Mouse (Mus musculus) CH12.LX (cell line): ENCODE results near the gene Rnf183. TPM values are rescaled to one million over a fixed set of nuclear protein-coding genes. Genes with fewer than 3 reads are reported as not detected.

Experiments used
- DNase-seq: peaks from one replicate; pipeline ENCODE4 v3.0.0-alpha.2; 2013; ENCODE audit errors: extremely low read depth
- H3K27ac ChIP-seq: 2 replicates; pipeline ENCODE4 v1.5.1; 2012; ENCODE audit warnings: low read depth, mild to moderate bottlenecking, control low read depth, moderate library complexity; ENCODE audit not compliant: insufficient read depth
- H3K27me3 ChIP-seq: replicated peaks from 2 replicates; pipeline ENCODE3; 2012; ENCODE audit warnings: inconsistent platforms
- H3K36me3 ChIP-seq, 2 experiments: replicated peaks in 1 of 2; 2 replicates each; pipeline versions ENCODE3 to v1.6.1; 2012; ENCODE audit warnings: inconsistent platforms in 1 of 2, low read length in 1 of 2, mild to moderate bottlenecking in 1 of 2, mixed read lengths in 1 of 2, moderate library complexity in 1 of 2; ENCODE audit not compliant: control insufficient read depth in 1 of 2, insufficient read depth in 1 of 2
- H3K4me1 ChIP-seq, 2 experiments: 2 replicates each; pipeline ENCODE4 v1.6.1; 2012; ENCODE audit warnings: inconsistent platforms in 1 of 2, moderate library complexity in 1 of 2; ENCODE audit not compliant: insufficient read depth in 2 of 2, control insufficient read depth in 1 of 2
- H3K4me2 ChIP-seq: 2 replicates; pipeline ENCODE4 v1.6.1; 2012; ENCODE audit warnings: low read depth, mild to moderate bottlenecking, control low read depth; ENCODE audit not compliant: poor library complexity, insufficient read depth, severe bottlenecking
- H3K4me3 ChIP-seq, 3 experiments: fragments of 150-350 bp in 1 of 3; sonication (generic) in 1 of 3; replicated peaks in 1 of 3; 2 replicates each; pipeline versions ENCODE3 to v1.5.1; 2011 to 2012; ENCODE audit warnings: low read depth in 2 of 3, low read length in 2 of 3, mild to moderate bottlenecking in 2 of 3, moderate library complexity in 2 of 3, control low read depth in 1 of 3, improper control_type of control experiment in 1 of 3, inconsistent platforms in 1 of 3, mixed read lengths in 1 of 3; ENCODE audit not compliant: poor library complexity in 1 of 3
- H3K79me2 ChIP-seq: replicated peaks from 2 replicates; pipeline ENCODE4 v1.6.1; 2012; ENCODE audit warnings: mild to moderate bottlenecking, moderate library complexity; ENCODE audit not compliant: control insufficient read depth, poor library complexity, insufficient read depth, severe bottlenecking; ENCODE audit errors: extremely low read depth
- H3K9ac ChIP-seq: 2 replicates; pipeline ENCODE4 v1.6.1; 2012; ENCODE audit warnings: low read depth, mild to moderate bottlenecking, control low read depth, moderate library complexity; ENCODE audit not compliant: insufficient read depth
- H3K9me3 ChIP-seq: replicated peaks from 2 replicates; pipeline ENCODE3; 2012; ENCODE audit warnings: low read length, inconsistent platforms, mixed read lengths
- CHD2 ChIP-seq: IDR thresholded peaks from 2 replicates; pipeline ENCODE4 v1.6.1; 2011; ENCODE audit warnings: low read length, improper control_type of control experiment
- CTCF ChIP-seq, 2 experiments: IDR thresholded peaks in 1 of 2; conservative IDR thresholded peaks in 1 of 2; 2 replicates each; pipeline ENCODE4 v1.5.1; 2011 to 2012; ENCODE audit warnings: low read depth in 2 of 2, low read length in 2 of 2, improper control_type of control experiment in 1 of 2, inconsistent platforms in 1 of 2, mild to moderate bottlenecking in 1 of 2, moderate library complexity in 1 of 2
- ETS1 ChIP-seq: conservative IDR thresholded peaks from 2 replicates; pipeline ENCODE4 v1.6.1; 2012; ENCODE audit warnings: low read depth, mild to moderate bottlenecking, inconsistent platforms, low read length, improper control_type of control experiment, moderate library complexity
- IRF4 ChIP-seq: IDR thresholded peaks from 2 replicates; pipeline ENCODE4 v1.6.1; 2014; ENCODE audit warnings: low read depth, mild to moderate bottlenecking, inconsistent platforms, low read length, improper control_type of control experiment
- JUND ChIP-seq: conservative IDR thresholded peaks from 2 replicates; pipeline ENCODE4 v1.6.1; 2011; ENCODE audit warnings: low read depth, low read length, improper control_type of control experiment
- KAT2A ChIP-seq: IDR thresholded peaks from 2 replicates; pipeline ENCODE4 v1.6.1; 2012; ENCODE audit warnings: low read length, improper control_type of control experiment, inconsistent platforms; ENCODE audit not compliant: insufficient replicate concordance
- MAFK ChIP-seq: IDR thresholded peaks from 2 replicates; pipeline ENCODE4 v1.6.1; 2011; ENCODE audit warnings: low read length, improper control_type of control experiment; ENCODE audit not compliant: insufficient replicate concordance
- MXI1 ChIP-seq: IDR thresholded peaks from 2 replicates; pipeline ENCODE4 v1.6.1; 2011; ENCODE audit warnings: mild to moderate bottlenecking, low read depth, low read length, improper control_type of control experiment
- PAX5 ChIP-seq: IDR thresholded peaks from 2 replicates; pipeline ENCODE4 v1.6.1; 2012; ENCODE audit warnings: low read length, inconsistent platforms, mixed read lengths
- RAD21 ChIP-seq: IDR thresholded peaks from 2 replicates; pipeline ENCODE4 v1.6.1; 2011; ENCODE audit warnings: low read depth, mild to moderate bottlenecking, low read length, improper control_type of control experiment, moderate library complexity
- RCOR1 ChIP-seq: conservative IDR thresholded peaks from 2 replicates; pipeline ENCODE4 v1.6.1; 2012; ENCODE audit warnings: low read depth, mild to moderate bottlenecking, inconsistent platforms, low read length, improper control_type of control experiment
- SIN3A ChIP-seq: IDR thresholded peaks from 2 replicates; pipeline ENCODE4 v1.6.1; 2012; ENCODE audit warnings: low read length, improper control_type of control experiment, inconsistent platforms
- SMC3 ChIP-seq: IDR thresholded peaks from 2 replicates; pipeline ENCODE4 v1.6.1; 2011; ENCODE audit warnings: low read depth, low read length, improper control_type of control experiment
- TCF12 ChIP-seq: IDR thresholded peaks from 2 replicates; pipeline ENCODE4 v1.6.1; 2014; ENCODE audit warnings: low read depth, mild to moderate bottlenecking, inconsistent platforms, low read length, improper control_type of control experiment
- UBTF ChIP-seq: IDR thresholded peaks from 2 replicates; pipeline ENCODE4 v1.6.1; 2012; ENCODE audit warnings: low read depth, mild to moderate bottlenecking, inconsistent platforms, low read length, improper control_type of control experiment, moderate library complexity
- USF1 ChIP-seq: IDR thresholded peaks from 2 replicates; pipeline ENCODE4 v1.6.1; 2014; ENCODE audit warnings: low read depth, mild to moderate bottlenecking, inconsistent platforms, low read length, improper control_type of control experiment
- ZKSCAN1 ChIP-seq: IDR thresholded peaks from 2 replicates; pipeline ENCODE4 v1.6.1; 2012; ENCODE audit warnings: low read depth, inconsistent platforms, low read length, improper control_type of control experiment, borderline replicate concordance
- ZNF384 ChIP-seq: IDR thresholded peaks from 2 replicates; pipeline ENCODE4 v1.6.1; 2012; ENCODE audit warnings: low read depth, low read length, improper control_type of control experiment, inconsistent platforms
- dilution Hi-C: fragments of 300-500 bp; cut with MboI; formaldehyde crosslinking; loops from 2 replicates; pipeline ENCODE4 v1.14.3; 2020; ENCODE audit warnings: low sequenced_read_pairs; ENCODE audit not compliant: extremely low pct_unique_long_range_greater_than_20kb, extremely low pct_ligation_motif_present
- in situ Hi-C: fragments of 300-500 bp; cut with MboI; formaldehyde crosslinking; loops from 3 replicates; pipeline ENCODE4 v1.14.3; 2019; ENCODE audit warnings: low sequenced_read_pairs, low pct_ligation_motif_present, low pct_unique_long_range_greater_than_20kb, mixed read lengths
- polyA plus RNA-seq: library from polyadenylated mRNA; unstranded; fragments of >175 nt; gene quantifications from 2 replicates; pipeline ENCODE4 v1.2.1, GENCODE M21; 2012; ENCODE audit warnings: low read depth; ENCODE audit not compliant: insufficient read length
- total RNA-seq, 2 experiments: library from RNA; depleted of rRNA; stranded (reverse); fragments of 300-350 nt in 1 of 2; fragments of >200 nt in 1 of 2; gene quantifications; 2 replicates each; pipeline ENCODE4 v1.2.3; 2012 to 2014

Rnf183 gene
- total and polyA plus RNA-seq, 3 experiments, result 4.0 to 4.4 (median 4.1) TPM

- in situ Hi-C loops, result loop anchor here (5.0 kb wide), 1 partner anchor 42 kb away; no protein-coding TSS in a partner anchor
- DNase-seq, result peak; percentile 51
- TF ChIP-seq SIN3A (no peak), RAD21 (peak; percentile 46), SMC3 (peak; percentile 79), CTCF (conservative IDR thresholded peaks at IDR 0.05 in 1 of 2, IDR thresholded peaks at IDR 0.05 in 1 of 2; ENCODE audit: low read depth in 2 of 2, low read length in 2 of 2) (peak; percentile 58 to 72)
- TF ChIP-seq, all 38 proteins: peak for 3
These were observed 19.9 kb upstream of the Rnf183 start for GRCm38 (mm10) chr4:62454995-62455394.

GRCm38 (mm10) chr4:62440986-62441385 lies 5.9 kb upstream of the Rnf183 start:
- TF ChIP-seq SIN3A, result no peak
- no peak for TF ChIP-seq IRF4
- no peak for TF ChIP-seq CHD2
- TF ChIP-seq ZNF384, result no peak
- TF ChIP-seq MXI1, result no peak
- TF ChIP-seq JUND, result no peak
- TF ChIP-seq KAT2A, result no peak
- no peak for TF ChIP-seq USF1
- TF ChIP-seq ZKSCAN1, result no peak
- H3K4me1 ChIP-seq, result peaks cover 0 to 12% of the 10 kb centered on the region in 2 experiments; a peak in 2 of 4 replicates
- H3K4me3 ChIP-seq, result no peak overlapping the region
- dilution Hi-C loops, result no loop called here
- DNase-seq, result no peak
- no peak overlapping the region for H3K27ac ChIP-seq
- peaks cover 3% of the 10 kb centered on the region for H3K9me3 ChIP-seq
- in situ Hi-C loops, result no loop called here
- no peaks in the 10 kb centered on the region for H3K36me3 ChIP-seq
- no peak overlapping the region for H3K4me2 ChIP-seq
- H3K9ac ChIP-seq, result no peak overlapping the region
- H3K79me2 ChIP-seq, result no peaks in the 10 kb centered on the region
- no peaks in the 10 kb centered on the region for H3K27me3 ChIP-seq

More at GRCm38 (mm10) chr4:62454995-62455394, 19.9 kb upstream of the Rnf183 start:
- H3K27ac ChIP-seq, result no peak overlapping the region
- dilution Hi-C loops, result no loop called here
- no peak overlapping the region for H3K4me2 ChIP-seq
- H3K9me3 ChIP-seq, result no peaks in the 10 kb centered on the region
- H3K36me3 ChIP-seq, result peaks cover 0 to 10% of the 10 kb centered on the region in 2 experiments
- no peaks in the 10 kb centered on the region for H3K79me2 ChIP-seq
- peaks cover 2 to 8% of the 10 kb centered on the region in 2 experiments for H3K4me1 ChIP-seq
- no peak overlapping the region for H3K9ac ChIP-seq
- H3K4me3 ChIP-seq, result no peak overlapping the region
- no peaks in the 10 kb centered on the region for H3K27me3 ChIP-seq

- TF ChIP-seq UBTF (no peak), SMC3 (no peak), ZKSCAN1 (no peak), PAX5 (no peak), RCOR1 (no peak), ETS1 (no peak), MAFK (no peak), IRF4 (no peak), TCF12 (no peak)
- H3K4me2 ChIP-seq, result no peak overlapping the region
- H3K27ac ChIP-seq, result no peak overlapping the region
- H3K4me1 ChIP-seq, result peaks cover 0 to 12% of the 10 kb centered on the region in 2 experiments; a peak in 2 of 4 replicates
- no peaks in the 10 kb centered on the region for H3K36me3 ChIP-seq
- peaks cover 3% of the 10 kb centered on the region for H3K9me3 ChIP-seq
- H3K4me3 ChIP-seq, result no peak overlapping the region
- in situ Hi-C loops (no loop called here), dilution Hi-C loops (no loop called here)
- no peaks in the 10 kb centered on the region for H3K27me3 ChIP-seq
- DNase-seq, result no peak
- no peak overlapping the region for H3K9ac ChIP-seq
- no peaks in the 10 kb centered on the region for H3K79me2 ChIP-seq
These were observed 5.5 kb upstream of the Rnf183 start for GRCm38 (mm10) chr4:62440544-62440943.
